In genomic region chr2:61067877-61068276, GRCm38 (mm10) we compare ENCODE assay signal across 7 mouse cellular contexts.
"Had no signal": no experiment of that assay in that cellular context is flagged by ENCODE, and none has a peak within 500 bp of the region (broad histone marks: within the 10 kb centered on the region; RNA-seq: fewer than 3 reads in every experiment).

No protein-coding gene starts in this region.

- DNase-seq: liver, postnatal 0 days; lung, adult 2 months; lung, postnatal 10 days; right cerebral cortex, postnatal 14 days; thymus, adult 18-20 months; thymus, postnatal 14 days; thymus, postnatal 4 days had no signal
